Mouse (Mus musculus) 416B (cell line): ENCODE data around the gene Dnah9.

Source experiments
- DNase-seq: peaks from one replicate; pipeline ENCODE4 v3.0.0; 2011; ENCODE audit warnings: low read depth

The Dnah9 gene

GRCm38 (mm10) chr11:65927962-65928361 is 240.4 kb downstream of the Dnah9 start:
- DNase-seq, result no peak

- no peak for DNase-seq
Observed at GRCm38 (mm10) chr11:65918480-65919236, 249.7 kb downstream of the Dnah9 start.

- no peak for DNase-seq
Observed at GRCm38 (mm10) chr11:65909195-65909594, 259.2 kb downstream of the Dnah9 start.

GRCm38 (mm10) chr11:65905487-65905886 is 262.9 kb downstream of the Dnah9 start:
- DNase-seq, result peak; percentile 26

GRCm38 (mm10) chr11:65903944-65904343 is 264.4 kb downstream of the Dnah9 start:
- DNase-seq, result no peak

- DNase-seq, result no peak
Observed at GRCm38 (mm10) chr11:65881465-65881864, 286.9 kb downstream of the Dnah9 start.

- no peak for DNase-seq
Observed at GRCm38 (mm10) chr11:65877146-65877775, 291.1 kb downstream of the Dnah9 start.

GRCm38 (mm10) chr11:65861476-65861875 is 306.9 kb downstream of the Dnah9 start:
- DNase-seq, result no peak

GRCm38 (mm10) chr11:65852066-65852465 is 316.3 kb downstream of the Dnah9 start:
- DNase-seq, result peak; percentile 60

- DNase-seq, result no peak
Observed at GRCm38 (mm10) chr11:65846446-65846845, 321.9 kb downstream of the Dnah9 start.

GRCm38 (mm10) chr11:65838999-65839398 is 329.4 kb downstream of the Dnah9 start:
- no peak for DNase-seq

- peak; percentile 17 for DNase-seq
Observed at GRCm38 (mm10) chr11:65824556-65824955, 343.8 kb downstream of the Dnah9 start.

GRCm38 (mm10) chr11:65820877-65821276 is 347.5 kb downstream of the Dnah9 start:
- DNase-seq, result peak; percentile 69

- DNase-seq, result peak; percentile 10
Observed at GRCm38 (mm10) chr11:65820280-65820679, 348.1 kb downstream of the Dnah9 start.

GRCm38 (mm10) chr11:65818193-65818592 is 350.2 kb downstream of the Dnah9 start:
- no peak for DNase-seq

- DNase-seq, result no peak
Observed at GRCm38 (mm10) chr11:65816237-65816636, 352.1 kb downstream of the Dnah9 start.

- no peak for DNase-seq
Observed at GRCm38 (mm10) chr11:65814381-65814780, 354.0 kb downstream of the Dnah9 start.

GRCm38 (mm10) chr11:65812088-65812487 is 356.3 kb downstream of the Dnah9 start:
- DNase-seq, result no peak

- no peak for DNase-seq
Observed at GRCm38 (mm10) chr11:65807601-65808000, 360.8 kb downstream of the Dnah9 start.

- peak; percentile 92 for DNase-seq
Observed at GRCm38 (mm10) chr11:65806909-65807504, 361.3 kb downstream of the Dnah9 start, which contains the start of gene Zkscan6. Gene Zkscan6 (plus strand): TSS chr11:65807175.

GRCm38 (mm10) chr11:65806321-65806904 is 361.9 kb downstream of the Dnah9 start:
- peak; percentile 92 for DNase-seq

- DNase-seq, result no peak
Observed at GRCm38 (mm10) chr11:65801899-65802298, 366.5 kb downstream of the Dnah9 start.

GRCm38 (mm10) chr11:65795896-65796295 is 372.5 kb downstream of the Dnah9 start:
- peak; percentile 52 for DNase-seq
